Comparison of ENCODE assay signal across 19 mouse cellular contexts in genomic region chr13:99038198-99039062, GRCm38 (mm10). TPM values are rescaled to one million over a fixed set of nuclear protein-coding genes. Genes with fewer than 3 reads are reported as not detected.
DNase-seq lines count a peak whose midpoint lies in the region; ATAC-seq and TF ChIP-seq lines count a peak whose summit lies in the region.
"Had no signal": no experiment of that assay in that cellular context is flagged by ENCODE, and none has a peak within 500 bp of the region (broad histone marks: within the 10 kb centered on the region; RNA-seq: fewer than 3 reads in every experiment).

No protein-coding gene starts in this region.

- DNase-seq in hindbrain, embryonic 10.5 days (ENCODE audit: low spot score): no peak
- peak; percentile 2 for DNase-seq in CD4-positive helper T cell, adult 2 months (ENCODE audit: low read depth, low spot score)
- no peak for DNase-seq in ES-E14 (ENCODE audit: low read depth, low spot score)
- no peak for DNase-seq in limb, embryonic 11.5 days (ENCODE audit: low spot score)
- no peak for DNase-seq in right cerebral cortex, postnatal 25 days
- no peak for DNase-seq in layer of hippocampus, adult 2 months (ENCODE audit: low spot score in 2 of 2)
- DNase-seq: cerebellum, adult 18-20 months; heart, postnatal 14 days; thymus, adult 18-20 months had no signal

- in situ Hi-C loops in ES-E14 (cut with MboI; ENCODE audit: low sequenced_read_pairs in 2 of 2, unreplicated experiment in 2 of 2): no loop called here

- ATAC-seq in hindbrain, embryonic 12.5 days (ENCODE audit: low FRiP score): no peak
- 0 out of 2 replicates have a peak, but pooled peaks have one; percentile 37 for ATAC-seq in limb, embryonic 11.5 days (ENCODE audit: insufficient number of reproducible peaks, low FRiP score, low TSS enrichment, low read depth)

- no peaks in the 10 kb centered on the region for H3K27me3 ChIP-seq in hindbrain, embryonic 10.5 days (ENCODE audit: insufficient read depth, poor library complexity, severe bottlenecking)
- H3K27me3 ChIP-seq in hindbrain, embryonic 12.5 days: peaks cover 1% of the 10 kb centered on the region; the same call in 1 of the 2 replicates
- H3K27me3 ChIP-seq in limb, embryonic 11.5 days (ENCODE audit: control insufficient read depth, insufficient read depth, low read length): no peaks in the 10 kb centered on the region

- H3K27ac ChIP-seq in hindbrain, embryonic 10.5 days: peak overlapping the region; percentile 51; the same call in 1 of the 2 replicates
- no peak overlapping the region for H3K27ac ChIP-seq in hindbrain, embryonic 12.5 days
- H3K27ac ChIP-seq in ES-E14 (ENCODE audit: insufficient read depth, low read depth, low read length, poor library complexity, severe bottlenecking): peak overlapping the region; percentile 22; the same call in 1 of the 2 replicates
- H3K27ac ChIP-seq in limb, embryonic 11.5 days (replicated peaks; ENCODE audit: low read depth, low read length): 0 out of 2 replicates have a peak overlapping the region, but pooled peaks have one; percentile 51
- no peak overlapping the region for H3K27ac ChIP-seq in layer of hippocampus, adult 2 months
- H3K27ac ChIP-seq: liver, embryonic 14.5 days had no signal

- 54% methylated on average over 15 of the region's 15 CpGs for whole genome bisulfite sequencing in hindbrain, embryonic 10.5 days
- 61% methylated on average over 15 of the region's 15 CpGs for WGBS in hindbrain, embryonic 12.5 days
- WGBS in limb, embryonic 11.5 days: 41% methylated on average over 15 of the region's 15 CpGs

- no peak for TF ChIP-seq CTCF in layer of hippocampus, adult 2 months (conservative IDR thresholded peaks at IDR 0.05)

- no peaks in the 10 kb centered on the region for H3K36me3 ChIP-seq in hindbrain, embryonic 10.5 days
- H3K36me3 ChIP-seq in hindbrain, embryonic 12.5 days: no peaks in the 10 kb centered on the region
- H3K36me3 ChIP-seq in ES-E14 (ENCODE audit: control insufficient read depth, insufficient read depth, low read length, poor library complexity, severe bottlenecking): no peaks in the 10 kb centered on the region
- H3K36me3 ChIP-seq in limb, embryonic 11.5 days (ENCODE audit: control insufficient read depth, insufficient read depth, low read length): no peaks in the 10 kb centered on the region

- H3K9me3 ChIP-seq in hindbrain, embryonic 10.5 days: no peaks in the 10 kb centered on the region
- no peaks in the 10 kb centered on the region for H3K9me3 ChIP-seq in hindbrain, embryonic 12.5 days (replicated peaks)
- no peaks in the 10 kb centered on the region for H3K9me3 ChIP-seq in ES-E14 (ENCODE audit: control insufficient read depth, insufficient read depth, low read depth, low read length)
- H3K9me3 ChIP-seq in limb, embryonic 11.5 days (ENCODE audit: control insufficient read depth, low read length): no peaks in the 10 kb centered on the region

- H3K4me1 ChIP-seq in hindbrain, embryonic 10.5 days (replicated peaks): peaks cover 32% of the 10 kb centered on the region
- no peaks in the 10 kb centered on the region for H3K4me1 ChIP-seq in hindbrain, embryonic 12.5 days
- peaks cover 7 to 24% of the 10 kb centered on the region in 2 experiments; a peak in 3 of 4 replicates for H3K4me1 ChIP-seq in ES-E14 (ENCODE audit: control insufficient read depth in 2 of 2, insufficient read depth in 2 of 2, low read length in 2 of 2, poor library complexity in 1 of 2)
- H3K4me1 ChIP-seq in limb, embryonic 11.5 days (ENCODE audit: control insufficient read depth, insufficient read depth, low read length): peaks cover 9% of the 10 kb centered on the region

- H3K4me2 ChIP-seq in hindbrain, embryonic 12.5 days (replicated peaks): no peak overlapping the region
- H3K4me2 ChIP-seq in limb, embryonic 11.5 days (ENCODE audit: low read depth, severe bottlenecking): no peak overlapping the region

- H3K9ac ChIP-seq in hindbrain, embryonic 12.5 days: no peak overlapping the region
- no peak overlapping the region for H3K9ac ChIP-seq in ES-E14 (ENCODE audit: insufficient read depth, low read depth, low read length, poor library complexity, severe bottlenecking)
- H3K9ac ChIP-seq in limb, embryonic 11.5 days (ENCODE audit: low read length): no peak overlapping the region
- H3K9ac ChIP-seq: liver, embryonic 14.5 days had no signal

- H3K4me3 ChIP-seq in hindbrain, embryonic 10.5 days: no peak overlapping the region
- H3K4me3 ChIP-seq in hindbrain, embryonic 12.5 days: no peak overlapping the region
- no peak overlapping the region for H3K4me3 ChIP-seq in ES-E14 (ENCODE audit: insufficient read depth in 1 of 2, low read depth in 1 of 2, low read length in 2 of 2, poor library complexity in 1 of 2, severe bottlenecking in 1 of 2)
- no peak overlapping the region for H3K4me3 ChIP-seq in limb, embryonic 11.5 days (ENCODE audit: low read depth, low read length)
- no peak overlapping the region for H3K4me3 ChIP-seq in layer of hippocampus, adult 2 months

TF ChIP-seq in ES-E14, 5 proteins besides CTCF, POLR2A, EP300 and RAD21:
- TF ChIP-seq MAFK (IDR thresholded peaks at IDR 0.05; ENCODE audit: insufficient read depth, low read depth, low read length): no peak
- TF ChIP-seq HCFC1 (IDR thresholded peaks at IDR 0.05; ENCODE audit: borderline replicate concordance, insufficient read depth, low read length): no peak
- TF ChIP-seq ZC3H11A (IDR thresholded peaks at IDR 0.05; ENCODE audit: borderline replicate concordance, low read depth, low read length): no peak
- TF ChIP-seq CHD2 (IDR thresholded peaks at IDR 0.05; ENCODE audit: low read depth, low read length): no peak
- TF ChIP-seq ZNF384 (IDR thresholded peaks at IDR 0.05; ENCODE audit: low read depth, low read length): no peak

RNA-seq across cellular contexts. Expression of gene 1700024P04Rik, which starts 54.1 kb away (rescaled TPM):
- not detected in 2 replicates for polyA plus RNA-seq in hindbrain, embryonic 10.5 days (2016; fragmentation: Nextera tagmentation; extraction: Ambion mirVana)
- not detected in 2 replicates for polyA plus RNA-seq in hindbrain, embryonic 12.5 days (2016; fragmentation: Nextera tagmentation; extraction: Ambion mirVana)
- not detected in 2 replicates for total RNA-seq in ES-E14 (2012; rRNA removed)
- polyA plus RNA-seq in limb, embryonic 11.5 days (2014; fragmentation: Nextera tagmentation; extraction: Ambion mirVana): not detected in 2 replicates
- total RNA-seq in layer of hippocampus, adult 2 months (2021): not detected
- total RNA-seq: adrenal gland, adult 18-20 months; gastrocnemius, postnatal 4 days; heart, postnatal 14 days; layer of hippocampus, adult 18-20 months; left cerebral cortex, postnatal 14 days; megakaryocyte-erythroid progenitor cell, adult 5-6 weeks; monocyte, adult 5-6 weeks had no signal
- polyA plus RNA-seq: liver, embryonic 14.5 days; neural tube, embryonic 14.5 days; spleen, adult 2 months had no signal

Comparison
In these comparisons a context has a peak if more than half of its experiments do, and no peak if none do; other contexts are left out.
1. H3K27ac ChIP-seq: peak in hindbrain, embryonic 10.5 days (single experiment), ES-E14 (single experiment) and limb, embryonic 11.5 days (single experiment); none in hindbrain, embryonic 12.5 days (single experiment) and layer of hippocampus, adult 2 months (single experiment).